Mouse (Mus musculus) right cerebral cortex, postnatal 10 days (tissue): Measurements from ENCODE around the gene Arhgef18.
A peak's percentile ranks its signal among the peaks of the same experiment; 100 is the strongest.

Source experiments
- DNase-seq, 2 experiments: peaks; one replicate each; pipeline ENCODE4 v3.0.0; 2021; ENCODE audit warnings: low spot score in 2 of 2

Arhgef18 gene

DNA sequence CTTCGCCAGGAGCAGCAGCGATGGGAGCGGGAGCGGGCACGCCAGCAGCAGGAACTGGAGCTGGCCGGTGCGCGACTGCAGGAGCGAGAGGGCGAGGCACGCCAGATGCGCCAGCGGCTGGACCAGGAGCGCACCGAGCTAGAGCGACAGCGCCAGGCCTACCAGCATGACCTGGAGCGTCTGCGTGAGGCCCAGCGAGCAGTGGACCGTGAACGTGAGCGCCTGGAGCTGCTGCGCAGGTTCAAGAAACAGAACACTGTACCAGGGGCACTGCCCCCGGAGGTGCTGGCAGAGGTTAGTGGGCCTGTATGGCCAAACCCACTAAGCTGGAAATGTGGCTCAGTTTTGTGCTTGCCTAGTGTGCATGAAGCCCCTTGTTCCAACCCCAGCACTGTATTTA is 59.2 kb downstream of the Arhgef18 start:
- DNase-seq: no peak

DNA sequence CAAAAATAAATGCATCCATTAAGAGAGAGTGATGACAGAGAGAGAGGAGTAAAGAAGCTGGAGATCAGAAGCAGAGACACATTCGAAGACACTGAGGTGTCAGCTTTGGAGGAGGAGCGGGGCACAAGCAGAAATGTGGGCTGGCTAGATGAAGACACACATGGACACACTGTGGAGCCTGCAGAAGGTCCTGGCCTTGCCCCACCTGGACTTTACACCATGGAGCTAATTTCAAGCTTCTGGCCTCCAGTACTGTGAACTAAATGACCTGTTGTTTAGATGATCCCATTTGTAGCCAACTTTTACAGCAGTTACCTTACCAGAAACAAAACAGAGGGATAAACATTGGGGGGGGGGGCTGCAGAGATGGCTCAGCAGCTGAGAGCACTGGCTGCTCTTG is 70.4 kb downstream of the Arhgef18 start:
- DNase-seq: no peak

DNA sequence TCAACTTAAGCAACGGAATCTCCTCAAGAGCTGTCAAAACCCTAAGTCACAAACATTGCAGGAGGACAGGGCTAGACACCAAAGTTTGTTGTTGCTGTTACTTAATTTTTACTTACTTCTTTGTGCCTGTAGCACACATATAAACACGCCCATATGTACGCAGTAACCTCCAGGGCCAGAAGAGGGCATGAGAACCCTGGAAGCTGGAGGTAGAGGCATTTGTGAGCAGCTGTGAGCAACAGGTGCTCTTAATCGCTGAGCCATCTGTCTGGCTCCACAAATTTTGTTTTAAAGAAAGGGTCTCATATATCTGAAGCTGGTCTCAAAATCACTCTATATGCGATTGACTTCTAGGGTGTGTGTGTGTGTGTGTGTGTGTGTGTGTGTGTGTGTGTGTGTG is 71.5 kb downstream of the Arhgef18 start:
- peak; percentile 44 to 58 for DNase-seq

DNA sequence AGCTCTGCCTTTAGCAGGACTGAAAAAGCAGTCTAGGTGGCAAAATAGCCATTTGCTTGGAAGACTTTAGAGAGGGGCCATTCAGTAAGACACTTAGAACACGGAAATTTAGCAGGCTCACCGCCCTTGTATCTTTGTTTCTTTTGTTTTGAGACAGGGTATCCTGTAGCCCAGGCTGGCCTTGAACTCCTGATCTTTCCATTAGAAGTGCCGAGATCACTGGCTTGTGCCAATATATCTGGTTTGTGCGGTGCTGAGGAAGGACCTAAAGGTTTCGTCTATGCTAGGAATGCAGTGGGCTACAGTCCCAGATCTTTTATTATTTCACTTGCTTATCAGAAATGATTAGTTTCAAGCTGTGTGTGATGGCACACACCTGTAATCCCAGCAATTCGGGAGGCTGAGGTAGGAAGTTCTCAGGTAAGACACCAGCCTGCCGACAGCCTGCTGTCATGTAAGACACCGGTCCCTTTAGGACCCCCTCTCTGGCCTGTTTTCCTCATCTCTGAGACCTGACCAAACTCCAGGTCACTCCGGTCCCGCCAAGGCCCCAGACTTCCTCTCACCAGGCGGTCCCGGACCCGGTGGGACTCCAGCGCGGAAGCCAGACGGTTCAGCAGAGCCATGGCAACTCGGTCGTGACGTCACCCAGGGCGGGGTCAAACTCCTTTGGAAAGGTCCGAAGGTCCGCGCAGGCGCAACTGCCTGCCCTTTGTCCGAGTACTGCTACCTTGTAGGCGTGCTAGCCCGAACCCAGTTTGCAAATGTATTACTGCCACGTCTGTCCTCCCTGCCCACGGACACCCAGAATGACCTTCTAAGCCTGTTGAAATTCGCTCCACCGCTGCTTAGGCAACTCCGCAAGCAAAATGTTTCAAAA is 74.4 kb downstream of the Arhgef18 start, which contains the start of gene Pex11g:
TSS of gene Pex11g (minus strand) at position 675 of the 880 bp plus-strand sequence.
- DNase-seq: peak; percentile 93 to 94

DNA sequence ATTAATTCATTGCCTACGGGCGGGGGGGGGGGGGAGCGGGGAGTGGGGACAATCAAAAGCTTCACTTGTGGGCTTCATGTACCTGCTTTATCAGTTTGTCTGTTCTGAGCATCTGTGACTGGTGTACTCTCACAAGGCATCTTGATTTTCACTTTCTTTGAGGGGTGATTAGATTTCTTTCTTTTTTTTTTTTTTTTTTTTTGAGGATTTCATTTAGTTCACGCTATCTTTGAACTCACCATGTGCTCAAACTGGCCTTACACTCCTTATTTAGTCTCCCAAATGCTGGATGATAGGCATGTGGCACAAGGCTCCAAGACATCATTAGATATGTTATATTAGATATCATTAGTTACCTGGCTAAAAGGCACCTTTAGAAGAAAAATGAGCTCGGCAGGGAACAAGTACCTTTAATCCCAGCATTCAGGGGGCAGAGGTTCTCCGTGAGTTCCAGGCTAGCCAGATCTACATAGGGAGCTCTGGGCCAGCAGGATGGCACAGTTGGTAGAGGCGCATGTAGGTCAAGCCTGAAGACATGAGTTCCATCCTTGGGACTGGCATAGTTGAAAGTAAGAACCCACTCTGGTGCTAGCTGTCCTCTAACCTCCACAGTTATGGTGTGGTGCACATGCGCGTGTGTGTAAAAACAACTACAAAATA is 75.2 kb downstream of the Arhgef18 start:
- DNase-seq: peak in 1 of 2 experiments; percentile 19

DNA sequence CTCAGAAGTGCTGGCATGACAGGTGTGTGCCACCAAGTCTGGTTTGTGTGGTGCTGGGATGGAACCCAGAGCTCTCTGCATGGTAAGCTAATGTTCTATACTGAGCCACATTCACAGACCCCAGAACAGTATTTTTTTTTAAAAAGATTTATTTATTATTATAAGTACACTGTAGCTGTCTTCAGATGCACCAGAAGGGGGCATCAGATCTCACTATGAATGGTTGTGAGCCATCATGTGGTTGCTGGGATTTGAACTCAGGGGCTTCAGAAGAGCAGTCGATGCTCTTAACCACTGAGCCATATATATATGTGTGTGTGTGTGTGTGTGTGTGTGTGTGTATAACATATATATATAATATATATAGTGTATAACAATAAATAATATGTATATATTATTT is 76.0 kb downstream of the Arhgef18 start:
- DNase-seq: no peak

DNA sequence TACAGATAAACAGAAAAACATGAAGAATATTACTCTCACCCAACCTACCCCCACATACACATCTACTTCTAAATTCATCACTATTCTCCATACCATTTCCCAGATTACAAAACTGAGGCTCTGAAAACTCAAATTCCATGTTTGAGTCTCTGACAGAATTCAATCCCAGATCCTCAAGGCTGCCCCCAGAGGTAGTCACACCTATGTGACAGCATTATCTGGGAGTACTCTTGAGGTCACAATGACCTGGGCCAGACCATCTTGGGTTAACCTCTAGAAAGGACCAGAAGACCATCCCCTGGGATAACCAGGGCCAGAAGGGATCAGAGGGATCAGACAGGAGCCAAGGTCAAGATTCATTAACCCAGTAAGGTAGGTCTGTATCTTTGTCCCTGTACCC is 77.8 kb downstream of the Arhgef18 start, which contains the start of gene Tex45:
TSS of gene Tex45 (plus strand) at position 301 of the 400 bp plus-strand sequence.
- no peak for DNase-seq

DNA sequence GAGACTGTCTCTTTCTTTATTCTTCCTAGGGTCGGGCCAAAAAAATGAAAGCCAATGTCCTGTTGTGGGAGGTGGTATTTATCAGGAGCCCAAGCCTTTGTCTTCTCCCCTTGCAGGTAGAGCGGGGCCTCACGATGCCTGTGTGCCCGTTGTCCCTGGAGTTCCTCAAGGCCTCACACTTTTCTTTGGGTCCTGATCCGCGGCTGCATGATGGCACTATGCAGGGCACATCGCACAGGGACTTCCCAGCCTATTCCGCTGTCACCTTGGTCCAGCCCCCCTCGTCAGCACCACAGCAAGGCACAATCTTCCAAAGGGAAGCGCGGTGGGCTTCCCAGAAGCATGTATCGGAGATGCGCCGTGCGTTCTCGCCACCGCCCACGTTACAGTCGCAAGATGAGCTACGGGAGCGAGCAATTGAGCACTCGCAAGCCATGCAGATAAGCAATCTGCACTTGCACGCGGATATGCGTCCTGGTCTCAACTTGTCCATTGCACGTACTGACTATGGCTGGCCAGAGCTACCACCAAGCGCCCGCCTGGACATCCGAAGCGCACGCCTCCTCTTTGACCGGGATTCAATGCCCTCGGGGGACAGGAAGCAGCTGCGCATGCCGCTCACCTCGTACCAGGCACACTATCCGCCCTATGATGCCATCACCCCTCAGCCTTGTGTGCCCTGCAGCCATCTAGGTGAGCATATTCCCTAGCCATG is 83.1 kb downstream of the Arhgef18 start:
- DNase-seq: no peak

DNA sequence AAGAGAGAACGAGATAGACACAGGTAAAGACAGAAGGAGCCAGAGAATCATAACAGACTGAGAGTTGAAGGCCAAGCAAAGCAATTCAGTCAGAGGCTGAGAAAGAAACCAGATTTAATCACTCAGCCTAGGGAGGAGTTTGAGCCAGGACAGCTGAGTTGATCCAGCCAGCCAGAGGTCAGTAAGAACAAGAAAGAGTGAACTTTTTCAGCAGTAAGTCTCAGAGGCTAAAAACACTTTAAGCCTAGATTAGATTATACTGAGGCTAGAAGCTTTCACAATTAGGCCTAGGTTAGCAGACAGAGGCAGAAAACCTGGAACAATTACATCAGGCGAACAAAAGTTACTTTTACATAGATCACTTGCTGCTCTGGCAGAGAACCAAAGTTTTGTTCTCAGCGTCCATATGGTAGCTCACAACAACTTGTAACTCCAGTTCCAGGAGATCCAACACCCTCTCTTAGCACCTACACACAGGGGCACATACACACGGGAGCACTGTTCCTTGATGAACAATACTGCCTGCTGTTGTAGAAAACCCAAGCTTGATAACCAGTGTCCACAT is 87.5 kb downstream of the Arhgef18 start:
- DNase-seq: no peak

DNA sequence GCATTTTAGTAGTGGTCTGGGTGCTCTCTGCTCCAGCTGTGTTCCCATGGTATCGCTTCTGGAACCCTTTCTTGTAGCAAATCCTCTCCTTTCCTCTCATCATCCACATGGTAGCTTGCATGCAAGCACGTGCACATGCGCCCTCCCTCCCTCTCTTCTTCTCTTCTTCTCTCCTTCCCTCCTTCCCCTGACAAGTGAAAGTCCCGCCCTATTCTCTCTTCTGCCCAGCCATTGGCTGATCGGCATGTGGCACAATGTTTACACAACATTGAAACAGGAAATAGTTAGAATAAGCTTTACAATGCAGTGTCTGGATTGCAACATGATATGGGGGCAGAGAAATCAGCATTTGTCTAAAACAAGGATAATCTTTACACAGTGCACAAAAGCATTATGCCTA is 88.8 kb downstream of the Arhgef18 start:
- DNase-seq: no peak

DNA sequence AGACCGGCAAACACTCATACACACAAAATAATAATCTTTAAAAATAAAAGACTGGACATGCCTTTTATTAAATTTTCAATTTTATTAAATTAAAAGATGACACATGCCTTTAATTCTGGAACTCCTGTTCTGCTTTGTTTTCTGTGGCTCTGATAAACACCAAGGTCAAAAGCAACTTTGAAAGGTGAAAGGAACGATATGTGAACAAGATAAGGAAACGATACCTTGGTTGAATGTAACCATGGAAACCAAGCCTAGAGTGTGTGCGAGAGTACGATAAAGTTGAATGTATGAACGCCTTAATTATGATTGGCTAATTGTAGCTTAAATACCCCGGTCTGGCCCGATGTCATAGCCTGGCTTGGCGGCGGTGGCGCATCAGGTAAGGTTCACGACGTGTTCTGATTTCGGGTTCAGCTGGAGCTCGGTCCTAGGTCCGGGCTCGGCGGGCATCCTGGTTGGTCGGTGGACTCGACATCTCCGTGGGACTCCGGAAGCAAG is 89.5 kb downstream of the Arhgef18 start:
- DNase-seq: no peak

DNA sequence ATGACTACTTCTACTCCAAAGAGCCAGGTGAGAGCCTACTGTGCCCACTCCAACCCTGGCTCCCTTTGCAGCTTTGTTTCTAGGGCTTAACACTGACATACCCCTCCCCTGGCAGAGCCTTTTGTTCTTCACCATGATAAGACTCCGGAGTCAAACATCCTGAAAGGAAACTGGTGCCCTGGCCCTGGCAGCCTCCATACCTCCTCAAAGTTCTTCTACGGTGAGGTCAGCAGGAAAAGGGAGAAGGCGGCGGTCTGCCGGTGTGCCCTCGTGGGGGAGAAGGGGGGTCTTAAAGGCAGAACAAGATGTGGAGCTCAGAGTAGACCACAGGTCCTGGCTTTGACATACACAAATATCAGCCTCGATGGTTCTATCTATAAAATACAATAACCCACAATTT is 90.7 kb downstream of the Arhgef18 start:
- DNase-seq: no peak

DNA sequence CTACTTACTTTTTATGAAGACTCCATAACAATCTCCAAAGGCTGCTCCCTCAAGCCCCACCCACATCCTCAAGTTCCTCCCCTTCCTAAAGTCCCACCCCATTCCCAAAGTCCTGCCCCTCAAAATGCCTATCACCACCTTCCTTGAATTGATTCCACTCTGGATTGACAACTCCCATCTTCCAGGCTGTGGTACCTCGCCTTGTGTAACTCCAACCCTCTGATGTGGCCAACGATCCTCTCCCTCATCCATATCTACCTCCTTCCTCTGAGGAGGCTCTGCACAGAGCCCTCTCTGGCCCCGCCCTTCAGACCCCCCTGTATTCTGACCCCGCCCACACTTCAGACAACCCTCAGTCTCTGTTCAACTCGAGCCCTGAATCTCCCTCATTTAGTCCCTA is 92.4 kb downstream of the Arhgef18 start:
- DNase-seq: no peak

DNA sequence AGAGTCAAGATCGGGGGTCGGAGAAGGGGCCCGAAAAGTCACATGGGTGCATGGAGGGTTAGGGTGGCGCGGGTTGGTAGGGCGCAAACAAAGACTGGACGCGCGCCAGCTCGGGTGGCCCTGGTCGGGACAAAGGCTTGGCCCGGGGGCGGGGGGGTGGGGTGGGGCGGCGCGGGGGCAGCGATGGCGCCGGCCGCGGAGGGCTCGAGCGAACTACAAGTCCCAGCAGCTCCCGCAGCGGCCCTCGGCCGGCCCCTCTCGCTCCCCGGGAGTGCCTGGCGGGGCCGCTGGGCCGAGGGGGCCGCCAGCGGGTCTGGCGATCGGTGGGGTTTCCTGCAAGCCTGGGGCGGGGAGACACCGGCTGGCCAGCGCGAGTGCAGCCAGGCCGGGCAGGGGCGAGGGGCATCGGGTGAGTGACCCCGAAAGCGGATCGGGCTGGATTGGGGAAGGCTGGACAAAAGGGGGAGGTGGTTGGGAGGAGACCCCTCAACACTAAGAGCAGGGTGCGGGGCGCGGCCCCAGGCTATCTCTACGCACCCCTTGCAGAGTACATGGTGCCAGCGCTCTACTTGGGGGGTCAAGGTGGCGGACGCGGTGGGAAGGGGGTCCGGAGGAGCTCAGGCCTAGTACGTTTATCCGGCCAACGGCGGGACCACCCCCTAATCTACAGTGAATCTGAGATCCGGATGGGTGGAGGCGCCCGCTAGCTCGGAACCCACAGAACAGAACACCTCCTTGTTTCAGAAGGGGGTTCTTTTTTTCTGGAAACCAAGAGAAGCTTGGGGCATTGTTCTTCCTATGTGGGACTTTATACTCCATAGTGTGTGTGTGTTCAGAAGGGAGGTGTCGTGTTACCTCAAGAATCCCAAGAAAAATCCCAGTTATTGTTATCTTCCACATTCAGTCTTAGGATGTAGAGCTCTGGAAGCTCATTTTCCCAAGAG is 100.4 kb downstream of the Arhgef18 start, which contains the start of gene Zfp358:
TSS of gene Zfp358 (plus strand) at position 238 of the 944 bp plus-strand sequence.
- peak; percentile 85 for DNase-seq

DNA sequence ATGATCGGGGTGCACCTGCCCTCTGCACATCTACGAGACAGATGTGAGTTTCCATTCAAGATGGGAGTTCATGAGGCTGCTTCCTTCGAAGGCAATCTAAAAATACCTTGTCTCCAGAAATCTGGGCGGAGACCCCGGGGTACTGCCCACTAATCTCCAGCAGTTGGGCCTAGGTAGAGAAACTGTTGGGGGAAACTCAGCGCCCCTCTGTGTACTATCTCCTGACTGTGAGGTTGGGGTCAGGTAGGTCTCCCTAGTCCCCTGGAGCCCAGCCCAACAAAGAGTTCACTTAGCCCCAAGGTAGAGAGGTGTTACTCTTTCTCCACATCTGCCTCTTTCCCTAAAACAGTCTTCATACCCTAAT is 101.0 kb downstream of the Arhgef18 start:
- DNase-seq: no peak

DNA sequence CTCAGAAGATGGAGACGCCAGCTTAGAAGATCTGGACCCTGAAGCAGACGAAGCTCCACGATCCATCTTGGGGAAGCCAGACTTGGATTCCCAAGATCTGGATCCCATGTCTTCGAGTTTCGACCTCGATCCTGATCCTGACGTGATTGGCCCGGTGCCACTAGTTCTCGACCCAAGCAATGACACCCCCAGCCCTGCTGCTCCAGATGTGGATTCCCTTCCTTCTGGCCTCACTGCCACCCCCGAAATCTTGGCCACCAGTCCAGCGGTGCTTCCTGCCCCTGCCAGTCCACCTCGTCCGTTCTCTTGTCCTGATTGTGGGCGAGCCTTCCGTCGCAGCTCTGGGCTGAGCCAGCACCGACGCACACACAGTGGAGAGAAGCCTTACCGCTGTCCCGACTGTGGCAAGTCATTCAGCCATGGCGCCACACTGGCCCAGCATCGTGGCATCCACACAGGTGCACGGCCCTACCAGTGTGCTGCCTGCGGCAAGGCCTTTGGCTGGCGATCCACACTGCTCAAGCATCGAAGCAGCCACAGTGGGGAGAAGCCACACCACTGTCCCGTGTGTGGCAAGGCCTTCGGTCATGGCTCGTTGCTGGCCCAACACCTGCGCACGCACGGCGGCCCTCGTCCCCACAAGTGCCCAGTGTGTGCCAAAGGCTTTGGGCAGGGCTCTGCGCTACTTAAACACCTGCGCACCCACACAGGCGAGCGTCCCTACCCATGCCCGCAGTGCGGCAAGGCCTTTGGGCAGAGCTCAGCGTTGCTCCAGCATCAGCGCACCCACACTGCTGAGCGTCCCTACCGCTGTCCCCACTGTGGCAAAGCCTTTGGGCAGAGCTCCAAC is 103.0 kb downstream of the Arhgef18 start:
- DNase-seq: no peak

DNA sequence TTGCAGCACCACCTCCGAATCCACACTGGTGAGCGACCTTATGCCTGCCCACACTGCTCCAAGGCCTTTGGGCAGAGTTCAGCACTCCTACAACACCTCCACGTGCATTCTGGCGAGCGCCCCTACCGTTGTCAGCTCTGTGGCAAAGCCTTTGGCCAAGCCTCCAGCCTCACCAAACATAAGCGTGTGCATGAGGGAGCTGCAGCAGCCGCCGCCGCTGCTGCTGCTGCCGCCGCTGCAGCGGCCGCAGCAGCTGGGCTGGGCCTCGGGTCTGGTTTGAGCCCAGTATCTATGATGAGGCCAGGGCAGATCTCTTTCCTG is 103.6 kb downstream of the Arhgef18 start:
- DNase-seq: no peak

DNA sequence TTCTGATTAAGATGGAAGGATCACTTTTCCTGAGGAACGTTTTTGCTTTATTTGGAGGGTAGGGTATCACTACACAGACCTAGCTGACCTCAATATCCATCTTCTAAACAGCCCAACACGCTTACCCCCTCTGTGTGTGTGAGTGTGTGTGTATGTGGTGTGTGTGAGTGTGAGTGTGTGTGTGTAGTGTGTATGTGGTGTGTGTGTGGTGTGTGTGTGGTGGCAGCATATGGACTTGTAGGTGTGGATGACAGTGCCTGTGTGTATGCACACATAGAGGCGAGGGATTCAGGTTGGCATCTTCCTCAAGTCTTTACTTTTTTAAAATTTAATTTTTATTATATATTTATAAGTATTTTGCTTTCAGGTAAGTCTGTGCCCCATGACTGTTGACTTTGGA is 105.8 kb downstream of the Arhgef18 start:
- no peak for DNase-seq

DNA sequence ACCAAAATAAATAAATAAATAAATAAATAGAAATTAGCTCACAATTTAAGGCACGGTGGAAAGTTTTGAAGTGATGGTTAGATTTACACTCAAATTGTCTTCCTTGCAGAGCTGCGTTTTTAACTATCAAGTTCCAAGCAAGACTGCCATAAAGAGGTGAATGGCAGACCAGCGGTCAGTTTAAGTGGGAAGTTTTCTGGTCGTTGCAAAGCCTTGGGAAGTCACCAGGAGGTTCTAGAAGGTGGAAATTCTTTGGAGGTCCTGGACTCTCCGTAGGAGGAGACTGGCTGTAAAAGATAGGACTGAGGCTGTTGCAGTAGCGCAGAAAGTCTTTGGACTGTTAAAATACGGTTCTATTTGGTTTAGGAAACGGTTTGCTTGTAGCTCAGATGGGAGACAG is 106.9 kb downstream of the Arhgef18 start:
- no peak for DNase-seq
